Mouse (Mus musculus) midbrain, embryonic 13.5 days (tissue): ENCODE measurements around the gene Tcea3. TPM values are rescaled to one million over a fixed set of nuclear protein-coding genes. Genes with fewer than 3 reads are reported as not detected.

Experiments
- ATAC-seq: fragments of 200-750 bp; cut with Nextera tagmentation; 2 replicates; pipeline ENCODE4 v1.8.0; 2017; ENCODE audit warnings: mild to moderate bottlenecking, moderate TSS enrichment, moderate library complexity
- H3K27ac ChIP-seq: fragments of 300-500 bp; sonication (generic); 2 replicates; pipeline ENCODE4 v1.5.1; 2015; ENCODE audit warnings: inconsistent platforms, mild to moderate bottlenecking, moderate library complexity
- H3K27me3 ChIP-seq: fragments of 300-500 bp; sonication (generic); 2 replicates; pipeline ENCODE4 v1.6.1; 2015; ENCODE audit warnings: mild to moderate bottlenecking, inconsistent platforms
- H3K36me3 ChIP-seq: fragments of 300-500 bp; sonication (generic); 2 replicates; pipeline ENCODE4 v1.6.1; 2015; ENCODE audit warnings: mild to moderate bottlenecking, inconsistent platforms
- H3K4me1 ChIP-seq: fragments of 300-500 bp; sonication (generic); replicated peaks from 2 replicates; pipeline ENCODE4 v1.6.1; 2015; ENCODE audit warnings: inconsistent platforms
- H3K4me2 ChIP-seq: fragments of 300-500 bp; sonication (generic); replicated peaks from 2 replicates; pipeline ENCODE4 v1.6.1; 2015; ENCODE audit warnings: moderate library complexity, mild to moderate bottlenecking, inconsistent platforms
- H3K4me3 ChIP-seq: fragments of 300-500 bp; sonication (generic); replicated peaks from 2 replicates; pipeline ENCODE4 v1.5.1; 2015; ENCODE audit warnings: mild to moderate bottlenecking, inconsistent platforms
- H3K9ac ChIP-seq: fragments of 300-500 bp; sonication (generic); replicated peaks from 2 replicates; pipeline ENCODE4 v1.6.1; 2015; ENCODE audit warnings: mild to moderate bottlenecking, inconsistent platforms
- H3K9me3 ChIP-seq: fragments of 300-500 bp; sonication (generic); 2 replicates; pipeline ENCODE4 v1.6.1; 2016; ENCODE audit warnings: mild to moderate bottlenecking, inconsistent platforms
- WGBS: fragments of 180-500 bp; shearing (Covaris S2); methylation state at CpG from one replicate; pipeline ENCODE4 v1.1.7; 2015; 5-methylcytosine and 5-hydroxymethylcytosine counted together
- polyA plus RNA-seq: library from polyadenylated mRNA; unstranded; fragments of >200 nt; fragmentation: Nextera tagmentation; extraction: Ambion mirVana; gene quantifications from 2 replicates; pipeline ENCODE4 v1.2.1, GENCODE M21; 2015

The Tcea3 gene
- polyA plus RNA-seq, 1 experiment from 2014 or later = 0.87 TPM

DNA sequence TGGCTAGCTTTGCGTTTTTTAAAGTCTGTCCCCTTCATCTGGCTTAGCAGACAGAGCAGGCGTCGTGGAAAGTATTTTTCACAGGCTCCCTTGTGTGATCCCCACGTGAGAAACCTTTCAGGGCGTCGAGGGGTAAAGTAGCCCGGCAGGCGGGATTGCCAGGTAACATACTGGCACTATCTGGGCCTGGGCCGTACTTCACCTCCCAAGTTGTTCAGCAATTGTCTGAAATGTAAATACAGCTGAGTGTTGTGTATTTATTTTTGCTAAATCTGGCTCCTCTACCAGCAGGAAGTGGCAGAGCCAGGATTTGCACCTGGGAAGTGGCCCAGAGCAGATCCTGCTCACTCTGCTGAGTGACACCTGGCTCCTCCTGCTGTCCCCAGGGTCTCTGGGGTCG, 30.5 kb upstream of the Tcea3 start:
- H3K4me3 ChIP-seq = no peak overlapping the region
- peaks cover 17% of the 10 kb centered on the region for H3K27me3 ChIP-seq
- no peak overlapping the region for H3K4me2 ChIP-seq
- H3K4me1 ChIP-seq = peaks cover 22% of the 10 kb centered on the region
- H3K9ac ChIP-seq = no peak overlapping the region
- no peak for ATAC-seq
- H3K27ac ChIP-seq = no peak overlapping the region
- 75% methylated on average over 10 of the region's 10 CpGs for WGBS
- no peaks in the 10 kb centered on the region for H3K36me3 ChIP-seq
- H3K9me3 ChIP-seq = no peaks in the 10 kb centered on the region

DNA sequence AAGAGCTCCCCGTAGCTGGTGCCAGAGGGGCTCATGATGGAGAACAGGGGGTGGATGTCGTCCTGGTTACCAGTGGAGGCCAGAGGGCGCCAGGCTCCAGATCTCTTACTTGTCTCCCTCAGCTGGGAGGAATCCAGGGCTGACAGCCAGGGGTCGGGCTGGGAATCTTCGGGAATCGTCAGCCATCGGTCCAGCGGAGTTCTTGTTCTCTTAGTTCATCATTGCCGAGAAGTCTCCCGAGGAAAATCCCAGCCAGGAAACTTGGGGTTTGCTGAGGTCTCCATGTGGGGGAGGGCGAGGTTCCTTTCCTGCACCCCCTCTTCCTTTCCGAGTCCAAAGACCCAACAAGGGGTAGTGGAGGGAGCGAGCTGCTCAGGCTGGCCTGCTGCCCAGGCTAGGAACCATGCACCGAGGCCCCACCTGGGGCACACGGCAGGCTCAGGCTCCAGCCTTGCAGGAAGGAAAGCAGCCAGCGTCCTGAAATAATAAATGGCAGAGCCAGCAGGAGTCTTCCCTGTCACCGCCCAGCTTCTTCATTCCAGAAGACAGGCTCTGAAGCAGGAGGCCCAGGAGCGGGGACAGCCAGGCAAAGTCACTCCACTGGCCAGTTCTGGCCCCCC, 28.8 kb upstream of the Tcea3 start:
- Histone ChIP-seq H3K27ac (peak overlapping the region; percentile 64), H3K9me3 (no peaks in the 10 kb centered on the region), H3K27me3 (peaks cover 17% of the 10 kb centered on the region), H3K4me1 (peaks cover 28% of the 10 kb centered on the region), H3K4me2 (peak overlapping the region; percentile 31), H3K9ac (peak overlapping the region; percentile 46; the same call in 1 of the 2 replicates), H3K36me3 (no peaks in the 10 kb centered on the region), H3K4me3 (no peak overlapping the region)
- peak; percentile 57; the same call in 1 of the 2 replicates for ATAC-seq
- 13% methylated on average over 18 of the region's 18 CpGs for WGBS

GRCm38 (mm10) chr4:136220133-136220775, 27.3 kb upstream of the Tcea3 start:
- peaks cover 40% of the 10 kb centered on the region for H3K4me1 ChIP-seq
- no peak overlapping the region for H3K4me3 ChIP-seq
- ATAC-seq = no peak
- WGBS = 7% methylated on average over 17 of the region's 17 CpGs
- no peaks in the 10 kb centered on the region for H3K9me3 ChIP-seq
- H3K36me3 ChIP-seq = no peaks in the 10 kb centered on the region
- peaks cover 17% of the 10 kb centered on the region for H3K27me3 ChIP-seq
- no peak overlapping the region for H3K4me2 ChIP-seq
- H3K27ac ChIP-seq = no peak overlapping the region
- no peak overlapping the region for H3K9ac ChIP-seq

- Histone ChIP-seq H3K36me3 (no peaks in the 10 kb centered on the region), H3K4me3 (no peak overlapping the region), H3K9me3 (no peaks in the 10 kb centered on the region), H3K27me3 (peaks cover 17% of the 10 kb centered on the region), H3K9ac (no peak overlapping the region), H3K4me2 (0 out of 2 replicates have a peak overlapping the region, but pooled peaks have one; percentile 9), H3K4me1 (peaks cover 33% of the 10 kb centered on the region), H3K27ac (peak overlapping the region; percentile 84)
- WGBS = 54% methylated on average over 13 of the region's 13 CpGs
- ATAC-seq = peak; percentile 83
Observed at GRCm38 (mm10) chr4:136223549-136224239, 23.8 kb upstream of the Tcea3 start.

GRCm38 (mm10) chr4:136224240-136224559, 23.3 kb upstream of the Tcea3 start:
- Histone ChIP-seq H3K4me1 (peaks cover 28% of the 10 kb centered on the region), H3K9me3 (no peaks in the 10 kb centered on the region), H3K9ac (no peak overlapping the region), H3K27me3 (peaks cover 15% of the 10 kb centered on the region), H3K36me3 (no peaks in the 10 kb centered on the region), H3K4me3 (no peak overlapping the region), H3K27ac (peak overlapping the region; percentile 84), H3K4me2 (0 out of 2 replicates have a peak overlapping the region, but pooled peaks have one; percentile 9)
- WGBS = 53% methylated on average over 4 of the region's 5 CpGs
- ATAC-seq = no peak; the same call in 1 of the 2 replicates

DNA sequence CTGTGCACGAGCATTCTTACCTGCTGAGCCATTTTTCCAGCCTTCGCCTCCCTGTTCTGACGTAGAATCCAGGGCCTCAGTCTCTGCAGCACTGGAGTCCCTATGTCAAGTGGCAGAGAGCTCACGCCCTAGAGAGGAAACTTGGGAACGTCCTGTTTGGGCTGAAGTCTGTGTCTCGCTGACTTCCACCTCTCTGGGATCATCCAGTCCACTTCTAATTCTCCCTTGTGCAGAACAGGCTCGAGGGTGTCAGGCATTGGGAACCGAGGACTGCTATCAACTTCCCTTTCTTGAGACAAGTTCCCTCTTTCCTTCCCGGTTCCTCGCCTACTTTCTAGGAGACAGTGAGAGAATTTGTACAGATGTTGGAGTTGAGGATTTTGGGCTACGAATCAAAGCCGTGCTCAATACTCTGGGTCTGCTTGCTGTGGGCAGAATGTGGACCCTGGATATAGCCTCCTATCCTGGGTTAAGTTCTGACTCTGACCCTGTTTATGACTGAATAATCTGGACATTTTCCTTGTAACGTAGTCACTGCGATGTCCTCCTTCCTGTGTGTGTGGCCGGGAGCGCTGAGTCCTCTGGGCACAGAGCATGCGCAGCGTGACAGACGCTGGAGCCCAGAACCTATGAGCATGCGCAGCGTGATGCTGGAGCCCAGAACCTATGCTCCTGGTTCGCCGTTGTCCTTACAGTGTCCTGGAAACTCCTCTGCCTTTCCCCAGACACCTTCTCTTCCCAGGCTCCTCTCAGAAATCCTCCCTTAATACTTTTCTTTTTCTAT, 22.7 kb upstream of the Tcea3 start:
- H3K27ac ChIP-seq = peak overlapping the region; percentile 84
- WGBS = 82% methylated on average over 23 of the region's 23 CpGs
- no peak for ATAC-seq
- no peak overlapping the region for H3K9ac ChIP-seq
- H3K4me1 ChIP-seq = peaks cover 25% of the 10 kb centered on the region
- H3K36me3 ChIP-seq = no peaks in the 10 kb centered on the region
- H3K4me3 ChIP-seq = no peak overlapping the region
- H3K4me2 ChIP-seq = no peak overlapping the region
- peaks cover 10% of the 10 kb centered on the region; the same call in 1 of the 2 replicates for H3K27me3 ChIP-seq
- H3K9me3 ChIP-seq = no peaks in the 10 kb centered on the region

DNA sequence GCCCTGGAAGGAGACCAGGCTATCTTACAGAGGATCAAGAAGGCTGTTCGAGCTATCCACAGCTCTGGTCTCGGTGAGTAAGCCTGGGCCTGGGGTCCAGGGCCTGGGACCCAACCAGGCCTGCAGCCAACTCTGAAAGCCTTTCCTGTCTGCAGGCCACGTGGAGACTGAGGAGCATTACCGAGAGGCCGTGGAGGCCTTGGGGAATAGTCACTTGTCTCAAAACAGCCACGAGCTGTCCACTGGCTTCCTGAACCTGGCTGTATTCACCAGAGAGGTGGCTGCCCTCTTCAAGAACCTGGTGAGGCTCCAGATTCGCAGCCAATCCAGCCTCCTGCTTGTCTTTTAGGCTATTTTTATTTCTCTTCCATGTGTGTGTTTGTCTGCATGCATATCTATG, 20.1 kb upstream of the Tcea3 start:
- no peak overlapping the region for H3K4me3 ChIP-seq
- 90% methylated on average over 7 of the region's 7 CpGs for WGBS

DNA sequence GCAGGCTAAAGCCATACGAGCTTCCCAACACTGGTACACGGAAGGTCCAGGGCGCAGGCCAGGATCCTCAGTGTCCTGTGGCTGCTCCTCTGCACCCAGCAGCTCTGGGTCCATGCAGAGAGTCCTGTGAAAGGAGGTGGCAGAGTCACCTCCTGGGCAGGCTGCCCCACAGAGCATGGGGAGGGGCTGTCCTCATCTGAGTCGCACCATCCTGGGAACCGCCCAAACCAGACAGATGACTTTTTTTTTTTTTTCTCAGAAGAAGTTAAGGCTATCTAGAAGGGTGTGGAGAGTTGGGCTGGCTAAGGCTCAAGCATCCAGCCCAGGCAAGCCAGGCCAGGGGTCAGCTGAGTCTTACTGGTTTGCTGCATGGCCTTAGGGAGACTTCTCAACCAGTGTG, 18.9 kb upstream of the Tcea3 start:
- ATAC-seq = no peak
- WGBS = 76% methylated on average over 5 of the region's 5 CpGs
- no peak overlapping the region for H3K9ac ChIP-seq
- H3K27ac ChIP-seq = no peak overlapping the region
- no peaks in the 10 kb centered on the region for H3K36me3 ChIP-seq
- no peaks in the 10 kb centered on the region for H3K9me3 ChIP-seq
- H3K4me2 ChIP-seq = no peak overlapping the region
- H3K27me3 ChIP-seq = no peaks in the 10 kb centered on the region
- H3K4me1 ChIP-seq = peaks cover 18% of the 10 kb centered on the region
- H3K4me3 ChIP-seq = no peak overlapping the region

More for the DNA sequence above, 20.1 kb upstream of the Tcea3 start:
- Histone ChIP-seq H3K4me2 (no peak overlapping the region), H3K27ac (no peak overlapping the region), H3K27me3 (no peaks in the 10 kb centered on the region), H3K9ac (no peak overlapping the region), H3K36me3 (no peaks in the 10 kb centered on the region), H3K9me3 (no peaks in the 10 kb centered on the region), H3K4me1 (peaks cover 19% of the 10 kb centered on the region)
- ATAC-seq = no peak

- Histone ChIP-seq H3K9me3 (0 out of 2 replicates have a peak, but pooled peaks cover 2% of the 10 kb centered on the region), H3K4me2 (no peak overlapping the region), H3K27ac (no peak overlapping the region), H3K27me3 (peaks cover 34% of the 10 kb centered on the region), H3K9ac (no peak overlapping the region), H3K4me3 (no peak overlapping the region), H3K36me3 (no peaks in the 10 kb centered on the region), H3K4me1 (peaks cover 9% of the 10 kb centered on the region; the same call in 1 of the 2 replicates)
- ATAC-seq = no peak
- WGBS = 18% methylated on average over 13 of the region's 13 CpGs
Observed at GRCm38 (mm10) chr4:136238669-136239068, 8.9 kb upstream of the Tcea3 start.

DNA sequence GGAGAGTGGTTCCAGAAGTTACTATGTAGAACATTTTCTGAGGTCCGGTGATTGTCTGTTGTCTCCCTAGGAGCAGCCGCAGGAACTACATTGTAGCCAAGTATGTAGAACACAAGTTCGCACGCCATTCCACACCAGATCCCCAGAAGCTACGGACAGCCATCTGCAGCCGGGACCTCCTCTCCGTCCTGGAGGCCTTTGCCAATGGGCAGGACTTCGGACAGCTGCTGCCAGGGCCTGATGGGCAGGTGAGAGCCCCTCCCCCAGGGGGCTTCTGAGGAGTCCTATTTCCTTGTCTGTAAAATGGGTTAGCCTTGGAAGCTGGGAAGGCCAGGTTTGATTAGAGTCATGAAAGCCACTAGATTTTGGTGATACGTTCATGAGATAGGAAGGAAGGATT, 8.4 kb upstream of the Tcea3 start:
- H3K27me3 ChIP-seq = peaks cover 38% of the 10 kb centered on the region
- no peak for ATAC-seq
- H3K27ac ChIP-seq = no peak overlapping the region

DNA sequence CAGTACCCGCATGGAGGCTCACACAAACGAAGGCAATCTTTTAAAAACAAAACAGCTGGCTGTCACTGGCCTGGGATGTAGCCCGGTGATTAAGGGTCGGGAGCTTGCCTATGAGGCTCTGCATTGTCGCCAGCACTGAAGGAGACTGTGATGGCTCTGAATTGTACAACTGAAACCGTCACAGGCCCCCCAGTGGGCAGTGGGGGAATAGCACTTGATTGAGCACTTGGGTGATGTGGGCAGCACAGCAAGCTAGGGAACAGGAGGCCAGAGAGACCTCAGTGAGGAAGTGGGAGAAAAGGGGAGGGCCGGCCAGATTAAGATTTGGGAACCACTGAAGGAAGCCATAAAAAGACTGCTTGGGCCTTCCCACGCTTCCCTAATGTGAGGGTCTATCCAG, 7.9 kb upstream of the Tcea3 start:
- peaks cover 43% of the 10 kb centered on the region for H3K27me3 ChIP-seq
- H3K9me3 ChIP-seq = 0 out of 2 replicates have a peak, but pooled peaks cover 2% of the 10 kb centered on the region
- 21% methylated on average over 8 of the region's 8 CpGs for WGBS
- H3K4me2 ChIP-seq = no peak overlapping the region
- no peak overlapping the region for H3K9ac ChIP-seq
- H3K4me1 ChIP-seq = peaks cover 9% of the 10 kb centered on the region; the same call in 1 of the 2 replicates
- no peak overlapping the region for H3K4me3 ChIP-seq
- no peaks in the 10 kb centered on the region for H3K36me3 ChIP-seq
- H3K27ac ChIP-seq = no peak overlapping the region
- 0 out of 2 replicates have a peak, but pooled peaks have one; percentile 24 for ATAC-seq

More for the DNA sequence above, 8.4 kb upstream of the Tcea3 start:
- H3K36me3 ChIP-seq = no peaks in the 10 kb centered on the region
- peaks cover 9% of the 10 kb centered on the region; the same call in 1 of the 2 replicates for H3K4me1 ChIP-seq
- 77% methylated on average over 9 of the region's 9 CpGs for WGBS
- no peak overlapping the region for H3K9ac ChIP-seq
- H3K4me2 ChIP-seq = no peak overlapping the region
- H3K9me3 ChIP-seq = 0 out of 2 replicates have a peak, but pooled peaks cover 2% of the 10 kb centered on the region
- H3K4me3 ChIP-seq = no peak overlapping the region
